Mouse (Mus musculus) CH12.LX (cell line): ENCODE measurements around the gene Smoc1. TPM values are rescaled to one million over a fixed set of nuclear protein-coding genes. Genes with fewer than 3 reads are reported as not detected.

Experiments
- DNase-seq: peaks from one replicate; pipeline ENCODE4 v3.0.0-alpha.2; 2013; ENCODE audit errors: extremely low read depth
- H3K27ac ChIP-seq: 2 replicates; pipeline ENCODE4 v1.5.1; 2012; ENCODE audit warnings: low read depth, mild to moderate bottlenecking, control low read depth, moderate library complexity; ENCODE audit not compliant: insufficient read depth
- H3K27me3 ChIP-seq: replicated peaks from 2 replicates; pipeline ENCODE3; 2012; ENCODE audit warnings: inconsistent platforms
- H3K36me3 ChIP-seq, 2 experiments: replicated peaks in 1 of 2; 2 replicates each; pipeline versions ENCODE3 to v1.6.1; 2012; ENCODE audit warnings: inconsistent platforms in 1 of 2, low read length in 1 of 2, mild to moderate bottlenecking in 1 of 2, mixed read lengths in 1 of 2, moderate library complexity in 1 of 2; ENCODE audit not compliant: control insufficient read depth in 1 of 2, insufficient read depth in 1 of 2
- H3K4me1 ChIP-seq, 2 experiments: 2 replicates each; pipeline ENCODE4 v1.6.1; 2012; ENCODE audit warnings: inconsistent platforms in 1 of 2, moderate library complexity in 1 of 2; ENCODE audit not compliant: insufficient read depth in 2 of 2, control insufficient read depth in 1 of 2
- H3K4me2 ChIP-seq: 2 replicates; pipeline ENCODE4 v1.6.1; 2012; ENCODE audit warnings: low read depth, mild to moderate bottlenecking, control low read depth; ENCODE audit not compliant: poor library complexity, insufficient read depth, severe bottlenecking
- H3K4me3 ChIP-seq, 3 experiments: fragments of 150-350 bp in 1 of 3; sonication (generic) in 1 of 3; replicated peaks in 1 of 3; 2 replicates each; pipeline versions ENCODE3 to v1.5.1; 2011 to 2012; ENCODE audit warnings: low read depth in 2 of 3, low read length in 2 of 3, mild to moderate bottlenecking in 2 of 3, moderate library complexity in 2 of 3, control low read depth in 1 of 3, improper control_type of control experiment in 1 of 3, inconsistent platforms in 1 of 3, mixed read lengths in 1 of 3; ENCODE audit not compliant: poor library complexity in 1 of 3
- H3K79me2 ChIP-seq: replicated peaks from 2 replicates; pipeline ENCODE4 v1.6.1; 2012; ENCODE audit warnings: mild to moderate bottlenecking, moderate library complexity; ENCODE audit not compliant: control insufficient read depth, poor library complexity, insufficient read depth, severe bottlenecking; ENCODE audit errors: extremely low read depth
- H3K9ac ChIP-seq: 2 replicates; pipeline ENCODE4 v1.6.1; 2012; ENCODE audit warnings: low read depth, mild to moderate bottlenecking, control low read depth, moderate library complexity; ENCODE audit not compliant: insufficient read depth
- H3K9me3 ChIP-seq: replicated peaks from 2 replicates; pipeline ENCODE3; 2012; ENCODE audit warnings: low read length, inconsistent platforms, mixed read lengths
- CHD1 ChIP-seq: IDR thresholded peaks from 2 replicates; pipeline ENCODE4 v1.6.1; 2012; ENCODE audit warnings: low read depth, low read length, improper control_type of control experiment, inconsistent platforms
- CHD2 ChIP-seq: IDR thresholded peaks from 2 replicates; pipeline ENCODE4 v1.6.1; 2011; ENCODE audit warnings: low read length, improper control_type of control experiment
- CTCF ChIP-seq, 2 experiments: IDR thresholded peaks in 1 of 2; conservative IDR thresholded peaks in 1 of 2; 2 replicates each; pipeline ENCODE4 v1.5.1; 2011 to 2012; ENCODE audit warnings: low read depth in 2 of 2, low read length in 2 of 2, improper control_type of control experiment in 1 of 2, inconsistent platforms in 1 of 2, mild to moderate bottlenecking in 1 of 2, moderate library complexity in 1 of 2
- E2F4 ChIP-seq: IDR thresholded peaks from 2 replicates; pipeline ENCODE4 v1.6.1; 2011; ENCODE audit warnings: low read depth, low read length, improper control_type of control experiment; ENCODE audit not compliant: insufficient replicate concordance
- ELF1 ChIP-seq: IDR thresholded peaks from 2 replicates; pipeline ENCODE4 v1.6.1; 2014; ENCODE audit warnings: low read depth, mild to moderate bottlenecking, inconsistent platforms, low read length, improper control_type of control experiment
- ETS1 ChIP-seq: conservative IDR thresholded peaks from 2 replicates; pipeline ENCODE4 v1.6.1; 2012; ENCODE audit warnings: low read depth, mild to moderate bottlenecking, inconsistent platforms, low read length, improper control_type of control experiment, moderate library complexity
- GABPA ChIP-seq: IDR thresholded peaks from 2 replicates; pipeline ENCODE4 v1.6.1; 2012; ENCODE audit warnings: low read depth, low read length, improper control_type of control experiment, inconsistent platforms; ENCODE audit not compliant: insufficient replicate concordance
- JUN ChIP-seq: IDR thresholded peaks from 2 replicates; pipeline ENCODE4 v1.6.1; 2011; ENCODE audit warnings: low read depth, mild to moderate bottlenecking, low read length, improper control_type of control experiment, moderate library complexity; ENCODE audit not compliant: insufficient read depth
- KAT2A ChIP-seq: IDR thresholded peaks from 2 replicates; pipeline ENCODE4 v1.6.1; 2012; ENCODE audit warnings: low read length, improper control_type of control experiment, inconsistent platforms; ENCODE audit not compliant: insufficient replicate concordance
- MAFK ChIP-seq: IDR thresholded peaks from 2 replicates; pipeline ENCODE4 v1.6.1; 2011; ENCODE audit warnings: low read length, improper control_type of control experiment; ENCODE audit not compliant: insufficient replicate concordance
- MAZ ChIP-seq: IDR thresholded peaks from 2 replicates; pipeline ENCODE4 v1.6.1; 2012; ENCODE audit warnings: low read depth, mild to moderate bottlenecking, inconsistent platforms, low read length, improper control_type of control experiment, moderate library complexity
- MEF2A ChIP-seq: IDR thresholded peaks from 2 replicates; pipeline ENCODE4 v1.6.1; 2014; ENCODE audit warnings: low read depth, mild to moderate bottlenecking, inconsistent platforms, low read length, improper control_type of control experiment, borderline replicate concordance
- MYC ChIP-seq: IDR thresholded peaks from 2 replicates; pipeline ENCODE4 v1.6.1; 2011; ENCODE audit warnings: low read depth, mild to moderate bottlenecking, improper control_type of control experiment, low read length
- NRF1 ChIP-seq: IDR thresholded peaks from 2 replicates; pipeline ENCODE4 v1.6.1; 2014; ENCODE audit warnings: low read depth, mild to moderate bottlenecking, inconsistent platforms, low read length, improper control_type of control experiment, moderate library complexity
- PAX5 ChIP-seq: IDR thresholded peaks from 2 replicates; pipeline ENCODE4 v1.6.1; 2012; ENCODE audit warnings: low read length, inconsistent platforms, mixed read lengths
- POLR2A ChIP-seq: IDR thresholded peaks from 2 replicates; pipeline ENCODE4 v1.6.1; 2011; ENCODE audit warnings: low read depth, mild to moderate bottlenecking, improper control_type of control experiment, low read length
- POLR2AphosphoS2 ChIP-seq: IDR thresholded peaks from 2 replicates; pipeline ENCODE4 v1.6.1; 2011; ENCODE audit warnings: low read depth, low read length, improper control_type of control experiment
- RCOR1 ChIP-seq: conservative IDR thresholded peaks from 2 replicates; pipeline ENCODE4 v1.6.1; 2012; ENCODE audit warnings: low read depth, mild to moderate bottlenecking, inconsistent platforms, low read length, improper control_type of control experiment
- SIN3A ChIP-seq: IDR thresholded peaks from 2 replicates; pipeline ENCODE4 v1.6.1; 2012; ENCODE audit warnings: low read length, improper control_type of control experiment, inconsistent platforms
- UBTF ChIP-seq: IDR thresholded peaks from 2 replicates; pipeline ENCODE4 v1.6.1; 2012; ENCODE audit warnings: low read depth, mild to moderate bottlenecking, inconsistent platforms, low read length, improper control_type of control experiment, moderate library complexity
- USF2 ChIP-seq: conservative IDR thresholded peaks from 2 replicates; pipeline ENCODE4 v1.6.1; 2011; ENCODE audit warnings: low read depth, low read length, improper control_type of control experiment
- ZMIZ1 ChIP-seq: IDR thresholded peaks from 2 replicates; pipeline ENCODE4 v1.6.1; 2012; ENCODE audit warnings: low read depth, mild to moderate bottlenecking, inconsistent platforms, low read length, improper control_type of control experiment
- ZNF384 ChIP-seq: IDR thresholded peaks from 2 replicates; pipeline ENCODE4 v1.6.1; 2012; ENCODE audit warnings: low read depth, low read length, improper control_type of control experiment, inconsistent platforms
- dilution Hi-C: fragments of 300-500 bp; cut with MboI; formaldehyde crosslinking; loops from 2 replicates; pipeline ENCODE4 v1.14.3; 2020; ENCODE audit warnings: low sequenced_read_pairs; ENCODE audit not compliant: extremely low pct_unique_long_range_greater_than_20kb, extremely low pct_ligation_motif_present
- in situ Hi-C: fragments of 300-500 bp; cut with MboI; formaldehyde crosslinking; loops from 3 replicates; pipeline ENCODE4 v1.14.3; 2019; ENCODE audit warnings: low sequenced_read_pairs, low pct_ligation_motif_present, low pct_unique_long_range_greater_than_20kb, mixed read lengths
- polyA plus RNA-seq: library from polyadenylated mRNA; unstranded; fragments of >175 nt; gene quantifications from 2 replicates; pipeline ENCODE4 v1.2.1, GENCODE M21; 2012; ENCODE audit warnings: low read depth; ENCODE audit not compliant: insufficient read length
- total RNA-seq, 2 experiments: library from RNA; depleted of rRNA; stranded (reverse); fragments of 300-350 nt in 1 of 2; fragments of >200 nt in 1 of 2; gene quantifications; 2 replicates each; pipeline ENCODE4 v1.2.3; 2012 to 2014

The Smoc1 gene
- total and polyA plus RNA-seq, 3 experiments: 11.0 to 23.0 (median 11.6) TPM

GRCm38 (mm10) chr12:81046926-81047325, 20.3 kb downstream of the Smoc1 start:
- in situ Hi-C loops: no loop called here
- Histone ChIP-seq H3K36me3 (peaks cover 0 to 50% of the 10 kb centered on the region in 2 experiments), H3K27me3 (no peaks in the 10 kb centered on the region), H3K27ac (no peak overlapping the region), H3K4me2 (no peak overlapping the region), H3K4me3 (no peak overlapping the region), H3K79me2 (no peaks in the 10 kb centered on the region), H3K9me3 (no peaks in the 10 kb centered on the region), H3K9ac (no peak overlapping the region), H3K4me1 (peaks cover 4 to 34% of the 10 kb centered on the region in 2 experiments; a peak in 2 of 4 replicates)
- no peak for DNase-seq
- dilution Hi-C loops: no loop called here
- TF ChIP-seq NRF1 (no peak), GABPA (no peak), ETS1 (no peak), MYC (no peak), CHD1 (no peak), JUN (no peak), POLR2A (no peak), SIN3A (no peak)

GRCm38 (mm10) chr12:81049661-81050060, 23.1 kb downstream of the Smoc1 start:
- peaks cover 2 to 28% of the 10 kb centered on the region in 2 experiments; a peak in 3 of 4 replicates for H3K4me1 ChIP-seq
- in situ Hi-C loops (no loop called here), dilution Hi-C loops (no loop called here)
- no peaks in the 10 kb centered on the region for H3K79me2 ChIP-seq
- H3K27me3 ChIP-seq: no peaks in the 10 kb centered on the region
- peaks cover 3 to 44% of the 10 kb centered on the region in 2 experiments for H3K36me3 ChIP-seq
- H3K4me3 ChIP-seq: no peak overlapping the region
- no peak overlapping the region for H3K4me2 ChIP-seq
- H3K9ac ChIP-seq: no peak overlapping the region
- TF ChIP-seq MAFK (no peak), SIN3A (no peak), MAZ (no peak), USF2 (no peak), POLR2AphosphoS2 (no peak)
- H3K9me3 ChIP-seq: no peaks in the 10 kb centered on the region
- no peak for DNase-seq
- no peak overlapping the region for H3K27ac ChIP-seq

DNA sequence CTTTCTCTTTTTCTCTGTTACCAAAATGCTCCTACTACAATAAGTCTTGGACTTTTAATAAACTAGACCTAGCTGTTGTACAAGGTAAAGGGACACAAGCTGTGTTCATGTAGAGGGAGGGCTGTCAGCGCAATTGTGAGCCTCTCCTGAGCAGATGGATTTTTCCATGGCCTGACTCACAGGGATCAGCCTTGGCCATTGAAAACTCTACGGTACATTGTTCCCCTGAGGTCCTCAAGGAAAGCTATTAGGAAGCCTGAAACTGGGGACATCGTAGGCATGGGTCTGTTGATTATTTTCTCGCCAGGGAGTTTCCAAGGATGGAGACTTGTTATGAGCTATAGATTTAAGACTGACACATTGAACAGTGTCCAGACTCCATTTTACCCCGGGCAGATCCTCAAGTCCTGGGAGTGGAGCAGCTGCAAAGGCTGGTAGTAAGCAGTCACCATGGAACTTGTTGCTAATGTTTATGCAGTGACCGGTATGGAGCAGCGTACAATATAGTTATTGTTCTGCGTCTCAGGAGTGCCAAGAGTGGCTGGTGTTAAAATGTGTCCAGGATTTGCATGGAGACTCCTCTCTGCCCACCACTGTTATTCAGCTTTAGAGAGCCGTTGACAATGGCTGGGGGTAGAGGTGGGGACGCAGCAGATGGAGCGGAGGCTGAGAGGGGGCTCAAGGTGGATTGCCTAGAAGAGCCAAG, 28.5 kb downstream of the Smoc1 start:
- Histone ChIP-seq H3K4me2 (no peak overlapping the region), H3K36me3 (peaks cover 3 to 34% of the 10 kb centered on the region in 2 experiments)
- TF ChIP-seq E2F4 (no peak), CHD2 (no peak), GABPA (no peak), RCOR1 (no peak), POLR2A (no peak), NRF1 (no peak), UBTF (no peak), MEF2A (no peak), USF2 (no peak), ELF1 (no peak), JUN (no peak), KAT2A (no peak), PAX5 (no peak), CTCF (conservative IDR thresholded peaks at IDR 0.05 in 1 of 2, IDR thresholded peaks at IDR 0.05 in 1 of 2; ENCODE audit: low read depth in 2 of 2, low read length in 2 of 2) (no peak), MAZ (no peak), ZMIZ1 (no peak), ZNF384 (no peak), MYC (no peak)

More for the DNA sequence above, 28.5 kb downstream of the Smoc1 start:
- in situ Hi-C loops: no loop called here
- DNase-seq: no peak
- Histone ChIP-seq H3K27me3 (no peaks in the 10 kb centered on the region), H3K79me2 (0 out of 2 replicates have a peak, but pooled peaks cover 2% of the 10 kb centered on the region), H3K9ac (no peak overlapping the region), H3K4me3 (no peak overlapping the region), H3K9me3 (no peaks in the 10 kb centered on the region), H3K27ac (no peak overlapping the region), H3K4me1 (peaks cover 2 to 24% of the 10 kb centered on the region in 2 experiments; a peak in 3 of 4 replicates)
- dilution Hi-C loops: no loop called here
